In genomic region chr14:121107707-121108285, GRCm38 (mm10) we compare ENCODE assay signal across 10 mouse cellular contexts.
DNase-seq lines count a peak whose midpoint lies in the region; ATAC-seq and TF ChIP-seq lines count a peak whose summit lies in the region.
"Had no signal": no experiment of that assay in that cellular context is flagged by ENCODE, and none has a peak within 500 bp of the region (broad histone marks: within the 10 kb centered on the region; RNA-seq: fewer than 3 reads in every experiment).

No protein-coding gene starts in this region.

- intact Hi-C loops in left cerebral cortex, postnatal 14 days (cut with DNase I): loop anchor here (5.0 kb wide), 2 partner anchors 35 to 70 kb away; partner anchors contain the start of gene Farp1

- 79% methylated on average over 10 of the region's 10 CpGs for WGBS in heart, embryonic 13.5 days
- 69% methylated on average over 10 of the region's 10 CpGs for WGBS in lung, embryonic 16.5 days
- 75% methylated on average over 10 of the region's 10 CpGs for WGBS in stomach, postnatal 0 days

- H3K4me2 ChIP-seq in heart, embryonic 13.5 days: no peak overlapping the region; the same call in 1 of the 2 replicates
- no peak overlapping the region for H3K4me2 ChIP-seq in lung, embryonic 16.5 days (ENCODE audit: low read depth, low read length)
- H3K4me2 ChIP-seq in stomach, postnatal 0 days (replicated peaks; ENCODE audit: low read depth): no peak overlapping the region

- H3K27me3 ChIP-seq in heart, embryonic 13.5 days (replicated peaks): no peaks in the 10 kb centered on the region
- H3K27me3 ChIP-seq in lung, embryonic 16.5 days (ENCODE audit: control insufficient read depth, insufficient read depth, low read depth, low read length): no peaks in the 10 kb centered on the region
- no peaks in the 10 kb centered on the region for H3K27me3 ChIP-seq in stomach, postnatal 0 days (ENCODE audit: control insufficient read depth, insufficient read depth, low read length)

- TF ChIP-seq CTCF in stomach, postnatal 0 days (IDR thresholded peaks at IDR 0.05; ENCODE audit: low read depth): no peak

- peak overlapping the region; percentile 52 for H3K9ac ChIP-seq in heart, embryonic 13.5 days
- H3K9ac ChIP-seq in lung, embryonic 16.5 days (ENCODE audit: low read length): no peak overlapping the region
- no peak overlapping the region for H3K9ac ChIP-seq in stomach, postnatal 0 days (ENCODE audit: low read length)

- no peak for TF ChIP-seq EP300 in stomach, postnatal 0 days (optimal IDR thresholded peaks at IDR 0.05)

- peaks cover 74% of the 10 kb centered on the region for H3K4me1 ChIP-seq in heart, embryonic 13.5 days
- peaks cover 49% of the 10 kb centered on the region for H3K4me1 ChIP-seq in lung, embryonic 16.5 days (replicated peaks; ENCODE audit: control insufficient read depth, insufficient read depth, low read length)
- H3K4me1 ChIP-seq in stomach, postnatal 0 days (replicated peaks; ENCODE audit: control insufficient read depth, insufficient read depth): 0 out of 2 replicates have a peak, but pooled peaks cover 3% of the 10 kb centered on the region
- H3K4me1 ChIP-seq: megakaryocyte, embryonic 14.5 days had no signal

- peak overlapping the region; percentile 83 for H3K27ac ChIP-seq in heart, embryonic 13.5 days (replicated peaks)
- peak overlapping the region; percentile 63 for H3K27ac ChIP-seq in lung, embryonic 16.5 days (ENCODE audit: low read length)
- peak overlapping the region; percentile 53; the same call in 1 of the 2 replicates for H3K27ac ChIP-seq in stomach, postnatal 0 days (replicated peaks)

- H3K9me3 ChIP-seq in heart, embryonic 13.5 days: no peaks in the 10 kb centered on the region
- no peaks in the 10 kb centered on the region for H3K9me3 ChIP-seq in lung, embryonic 16.5 days (ENCODE audit: control insufficient read depth, low read length)
- H3K9me3 ChIP-seq in stomach, postnatal 0 days (ENCODE audit: control insufficient read depth, low read length): no peaks in the 10 kb centered on the region
- H3K9me3 ChIP-seq: megakaryocyte, embryonic 14.5 days had no signal

- no peak overlapping the region for H3K4me3 ChIP-seq in heart, embryonic 13.5 days
- H3K4me3 ChIP-seq in lung, embryonic 16.5 days (ENCODE audit: low read length): no peak overlapping the region
- no peak overlapping the region for H3K4me3 ChIP-seq in stomach, postnatal 0 days (ENCODE audit: low read depth, low read length)
- H3K4me3 ChIP-seq: megakaryocyte, embryonic 14.5 days had no signal

- no peak for DNase-seq in heart, adult 8-10 months (ENCODE audit: low spot score)
- DNase-seq in lung, postnatal 25 days (ENCODE audit: low spot score): no peak
- no peak for DNase-seq in stomach, postnatal 0 days (ENCODE audit: low spot score)
- DNase-seq in left cerebral cortex, postnatal 14 days (ENCODE audit: low spot score in 2 of 2): no peak
- no peak for DNase-seq in cerebellum, adult 9-10 months

- H3K36me3 ChIP-seq in heart, embryonic 13.5 days: peaks cover 16% of the 10 kb centered on the region
- H3K36me3 ChIP-seq in lung, embryonic 16.5 days (ENCODE audit: control insufficient read depth, insufficient read depth, low read length): peaks cover 7% of the 10 kb centered on the region; the same call in 1 of the 2 replicates
- no peaks in the 10 kb centered on the region for H3K36me3 ChIP-seq in stomach, postnatal 0 days (ENCODE audit: control insufficient read depth, insufficient read depth, low read length)
- H3K36me3 ChIP-seq: G1E had no signal

- ATAC-seq in heart, embryonic 13.5 days (ENCODE audit: extremely low read depth, insufficient number of reproducible peaks, low FRiP score, low TSS enrichment): no peak
- ATAC-seq in lung, embryonic 16.5 days (ENCODE audit: low read depth): no peak
- ATAC-seq in inflammation-experienced regulatory T-cells, adult 6 months: peak; percentile 67
- no peak for ATAC-seq in stomach, postnatal 0 days (ENCODE audit: low FRiP score, low TSS enrichment)
